Mouse (Mus musculus): ENCODE data around the gene Borcs5.

GRCm38 (mm10) chr6:134694498-134694897, 55.2 kb downstream of the Borcs5 start:
- no peak for TF ChIP-seq POLR2AphosphoS2 (IDR thresholded peaks at IDR 0.05; ENCODE audit: insufficient read length, low read depth)
- no peak for TF ChIP-seq TCF12 (IDR thresholded peaks at IDR 0.05; ENCODE audit: insufficient read depth, poor library complexity, severe bottlenecking)
- no peak for TF ChIP-seq USF1 (IDR thresholded peaks at IDR 0.05; ENCODE audit: low read depth)
- no peak for TF ChIP-seq MYOD1 (IDR thresholded peaks at IDR 0.05; ENCODE audit: control insufficient read depth in 1 of 3, insufficient read length in 2 of 3, low read depth in 2 of 3)
- no peak for TF ChIP-seq POLR2A (IDR thresholded peaks at IDR 0.05; ENCODE audit: insufficient read length, low read depth)
- no peak for TF ChIP-seq SRF (IDR thresholded peaks at IDR 0.05; ENCODE audit: control insufficient read depth, insufficient read length, low read depth)

Data from myocyte (in vitro differentiated cells).